Mouse (Mus musculus) stomach, embryonic 15.5 days (tissue): ENCODE results near the gene Gstm6. TPM values are rescaled to one million over a fixed set of nuclear protein-coding genes. Genes with fewer than 3 reads are reported as not detected.

Experiments
- polyA plus RNA-seq: library from polyadenylated mRNA; unstranded; fragments of >200 nt; fragmentation: Nextera tagmentation; extraction: Ambion mirVana; gene quantifications from 2 replicates; pipeline ENCODE4 v1.2.1, GENCODE M21; 2015

Gstm6 gene
- polyA plus RNA-seq, 1 experiment from 2014 or later = 9.3 TPM

Other genes with a start within 250 kb of the Gstm6 start
- 73.5 and 84.9 TPM in 2 replicates for gene Ahcyl1, start 247.2 kb downstream of the Gstm6 start, polyA plus RNA-seq
- 14.7 and 15.4 TPM in 2 replicates for gene Csf1, start 183.3 kb downstream of the Gstm6 start, polyA plus RNA-seq
- 34.9 and 49.0 TPM in 2 replicates for gene Eps8l3, start 66.5 kb downstream of the Gstm6 start, polyA plus RNA-seq
- gene Gstm5, start 47.9 kb downstream of the Gstm6 start, polyA plus RNA-seq = 149 and 159 TPM in 2 replicates
- gene Gstm7, start 11.9 kb downstream of the Gstm6 start, polyA plus RNA-seq = 27.1 and 34.6 TPM in 2 replicates
- gene Gstm3, start 25.5 kb upstream of the Gstm6 start, polyA plus RNA-seq = 70.3 and 88.2 TPM in 2 replicates
- 173 and 200 TPM in 2 replicates for gene Gstm2, start 42.7 kb upstream of the Gstm6 start, polyA plus RNA-seq
- 546 and 570 TPM in 2 replicates for gene Gstm1, start 74.2 kb upstream of the Gstm6 start, polyA plus RNA-seq
- 23.0 and 28.8 TPM in 2 replicates for gene Gstm4, start 101.1 kb upstream of the Gstm6 start, polyA plus RNA-seq
- 49.0 and 56.1 TPM in 2 replicates for gene Ampd2, start 142.9 kb upstream of the Gstm6 start, polyA plus RNA-seq
- gene Gnat2, start 149.0 kb upstream of the Gstm6 start, polyA plus RNA-seq = 1.8 and 2.5 TPM in 2 replicates
- gene Gnai3, start 202.4 kb upstream of the Gstm6 start, polyA plus RNA-seq = 161 and 169 TPM in 2 replicates
- gene Gpr61, start 211.1 kb upstream of the Gstm6 start, polyA plus RNA-seq = 0.19 TPM in 2 replicates
- gene Amigo1, start 242.6 kb upstream of the Gstm6 start, polyA plus RNA-seq = 3.8 and 4.4 TPM in 2 replicates